Mouse (Mus musculus): ENCODE data around the gene Mettl27. TPM values are rescaled to one million over a fixed set of nuclear protein-coding genes. Genes with fewer than 3 reads are reported as not detected.

Gene Mettl27
- polyA plus RNA-seq (2015; fragmentation: Nextera tagmentation; extraction: Ambion mirVana): 41.5 and 43.4 TPM in 2 replicates

GRCm38 (mm10) chr5:134932179-134932902 lies at the start of gene Mettl27:
Gene Mettl27, plus strand, starts transcription at chr5:134932368.
- WGBS: under 1% methylated on average over 41 of the region's 41 CpGs
- Histone ChIP-seq H3K9me3 (replicated peaks; ENCODE audit: low read length) (no peaks in the 10 kb centered on the region), H3K27ac (peak within 1 kb of the TSS; percentile 87), H3K27me3 (ENCODE audit: insufficient read depth, low read length) (no peaks in the 10 kb centered on the region), H3K36me3 (ENCODE audit: insufficient read depth, low read length) (peaks cover 8% of the 10 kb centered on the region; the same call in 1 of the 2 replicates), H3K9ac (ENCODE audit: low read depth, low read length) (peak within 1 kb of the TSS; percentile 68), H3K4me1 (replicated peaks; ENCODE audit: insufficient read depth, low read length) (no peaks in the 10 kb centered on the region), H3K4me3 (replicated peaks; ENCODE audit: low read depth, low read length) (peak within 1 kb of the TSS; percentile 63), H3K4me2 (ENCODE audit: low read length) (peak within 1 kb of the TSS; percentile 79)
- TF ChIP-seq CTCF (IDR thresholded peaks at IDR 0.05; ENCODE audit: low read depth): no peak
- ATAC-seq (replicated peaks; ENCODE audit: low FRiP score, low read depth) (peak; percentile 91), DNase-seq (ENCODE audit: low spot score) (peak; percentile 98)

- no peak overlapping the region for H3K9ac ChIP-seq (ENCODE audit: low read depth, low read length)
- no peak overlapping the region for H3K4me3 ChIP-seq (replicated peaks; ENCODE audit: low read depth, low read length)
- no peak overlapping the region for H3K27ac ChIP-seq
- H3K9me3 ChIP-seq (replicated peaks; ENCODE audit: low read length): no peaks in the 10 kb centered on the region
- 53% methylated on average over 3 of the region's 3 CpGs for WGBS
- DNase-seq (ENCODE audit: low spot score): no peak
- TF ChIP-seq CTCF (IDR thresholded peaks at IDR 0.05; ENCODE audit: low read depth): no peak
- H3K4me1 ChIP-seq (replicated peaks; ENCODE audit: insufficient read depth, low read length): no peaks in the 10 kb centered on the region
- no peaks in the 10 kb centered on the region for H3K36me3 ChIP-seq (ENCODE audit: insufficient read depth, low read length)
- H3K4me2 ChIP-seq (ENCODE audit: low read length): no peak overlapping the region
- ATAC-seq (replicated peaks; ENCODE audit: low FRiP score, low read depth): no peak
- no peaks in the 10 kb centered on the region for H3K27me3 ChIP-seq (ENCODE audit: insufficient read depth, low read length)
These were observed 49.1 kb upstream of the Mettl27 start for GRCm38 (mm10) chr5:134883077-134883476.

- peak; percentile 64 for DNase-seq (ENCODE audit: low spot score)
These were observed 44.5 kb upstream of the Mettl27 start for GRCm38 (mm10) chr5:134887447-134888335.

GRCm38 (mm10) chr5:134888505-134888904 lies 43.7 kb upstream of the Mettl27 start:
- 82% methylated on average over 7 of the region's 7 CpGs for WGBS
- H3K27ac ChIP-seq: 0 out of 2 replicates have a peak overlapping the region, but pooled peaks have one; percentile 48

More at GRCm38 (mm10) chr5:134887447-134888335, 44.5 kb upstream of the Mettl27 start:
- no peaks in the 10 kb centered on the region for H3K9me3 ChIP-seq (replicated peaks; ENCODE audit: low read length)
- H3K27ac ChIP-seq: peak overlapping the region; percentile 76
- H3K4me1 ChIP-seq (replicated peaks; ENCODE audit: insufficient read depth, low read length): no peaks in the 10 kb centered on the region
- H3K4me2 ChIP-seq (ENCODE audit: low read length): no peak overlapping the region
- H3K9ac ChIP-seq (ENCODE audit: low read depth, low read length): no peak overlapping the region
- no peak for TF ChIP-seq CTCF (IDR thresholded peaks at IDR 0.05; ENCODE audit: low read depth)
- no peak for ATAC-seq (replicated peaks; ENCODE audit: low FRiP score, low read depth)
- H3K36me3 ChIP-seq (ENCODE audit: insufficient read depth, low read length): no peaks in the 10 kb centered on the region
- no peak overlapping the region for H3K4me3 ChIP-seq (replicated peaks; ENCODE audit: low read depth, low read length)
- WGBS: 52% methylated on average over 18 of the region's 18 CpGs
- H3K27me3 ChIP-seq (ENCODE audit: insufficient read depth, low read length): no peaks in the 10 kb centered on the region

GRCm38 (mm10) chr5:134890601-134891054 lies 41.5 kb upstream of the Mettl27 start:
- Histone ChIP-seq H3K36me3 (ENCODE audit: insufficient read depth, low read length) (no peaks in the 10 kb centered on the region), H3K9me3 (replicated peaks; ENCODE audit: low read length) (no peaks in the 10 kb centered on the region), H3K4me2 (ENCODE audit: low read length) (no peak overlapping the region), H3K4me3 (replicated peaks; ENCODE audit: low read depth, low read length) (no peak overlapping the region), H3K27ac (peak overlapping the region; percentile 11; the same call in 1 of the 2 replicates), H3K4me1 (replicated peaks; ENCODE audit: insufficient read depth, low read length) (no peaks in the 10 kb centered on the region), H3K27me3 (ENCODE audit: insufficient read depth, low read length) (no peaks in the 10 kb centered on the region), H3K9ac (ENCODE audit: low read depth, low read length) (no peak overlapping the region)
- TF ChIP-seq CTCF (IDR thresholded peaks at IDR 0.05; ENCODE audit: low read depth): no peak
- ATAC-seq (replicated peaks; ENCODE audit: low FRiP score, low read depth): no peak
- no peak for DNase-seq (ENCODE audit: low spot score)
- 84% methylated on average over 6 of the region's 6 CpGs for WGBS

More at GRCm38 (mm10) chr5:134888505-134888904, 43.7 kb upstream of the Mettl27 start:
- TF ChIP-seq CTCF (IDR thresholded peaks at IDR 0.05; ENCODE audit: low read depth): no peak
- Histone ChIP-seq H3K36me3 (ENCODE audit: insufficient read depth, low read length) (no peaks in the 10 kb centered on the region), H3K27me3 (ENCODE audit: insufficient read depth, low read length) (no peaks in the 10 kb centered on the region), H3K4me3 (replicated peaks; ENCODE audit: low read depth, low read length) (no peak overlapping the region), H3K4me2 (ENCODE audit: low read length) (no peak overlapping the region), H3K9me3 (replicated peaks; ENCODE audit: low read length) (no peaks in the 10 kb centered on the region), H3K4me1 (replicated peaks; ENCODE audit: insufficient read depth, low read length) (no peaks in the 10 kb centered on the region), H3K9ac (ENCODE audit: low read depth, low read length) (no peak overlapping the region)
- no peak for ATAC-seq (replicated peaks; ENCODE audit: low FRiP score, low read depth)
- DNase-seq (ENCODE audit: low spot score): no peak

GRCm38 (mm10) chr5:134891552-134891951 lies 40.6 kb upstream of the Mettl27 start:
- Histone ChIP-seq H3K27ac (peak overlapping the region; percentile 11; the same call in 1 of the 2 replicates), H3K4me1 (replicated peaks; ENCODE audit: insufficient read depth, low read length) (no peaks in the 10 kb centered on the region), H3K4me3 (replicated peaks; ENCODE audit: low read depth, low read length) (no peak overlapping the region), H3K9ac (ENCODE audit: low read depth, low read length) (no peak overlapping the region), H3K9me3 (replicated peaks; ENCODE audit: low read length) (no peaks in the 10 kb centered on the region), H3K36me3 (ENCODE audit: insufficient read depth, low read length) (no peaks in the 10 kb centered on the region), H3K4me2 (ENCODE audit: low read length) (no peak overlapping the region), H3K27me3 (ENCODE audit: insufficient read depth, low read length) (no peaks in the 10 kb centered on the region)
- 76% methylated on average over 8 of the region's 8 CpGs for WGBS
- DNase-seq (ENCODE audit: low spot score): peak; percentile 43
- ATAC-seq (replicated peaks; ENCODE audit: low FRiP score, low read depth): no peak
- TF ChIP-seq CTCF (IDR thresholded peaks at IDR 0.05; ENCODE audit: low read depth): no peak
